Mouse (Mus musculus): ENCODE data around the gene Neb. TPM values are rescaled to one million over a fixed set of nuclear protein-coding genes. Genes with fewer than 3 reads are reported as not detected.

Neb gene
- polyA plus RNA-seq, 1 experiment from 2014 or later, result 2.0 TPM

- Histone ChIP-seq H3K4me1 (peaks cover 20% of the 10 kb centered on the region), H3K4me3 (no peak overlapping the region), H3K9me3 (no peaks in the 10 kb centered on the region), H3K27me3 (replicated peaks) (no peaks in the 10 kb centered on the region), H3K9ac (no peak overlapping the region), H3K36me3 (no peaks in the 10 kb centered on the region), H3K27ac (replicated peaks) (no peak overlapping the region), H3K4me2 (no peak overlapping the region)
- WGBS, result 79% methylated on average over 6 of the region's 6 CpGs
- ATAC-seq (ENCODE audit: extremely low read depth, insufficient number of reproducible peaks, low FRiP score, low TSS enrichment), result no peak
These were observed 3.6 kb downstream of the Neb start for GRCm38 (mm10) chr2:52374706-52375105.

- Histone ChIP-seq H3K27ac (replicated peaks) (no peak overlapping the region), H3K9ac (no peak overlapping the region), H3K4me2 (no peak overlapping the region), H3K4me1 (peaks cover 20% of the 10 kb centered on the region), H3K4me3 (no peak overlapping the region), H3K27me3 (replicated peaks) (no peaks in the 10 kb centered on the region), H3K9me3 (no peaks in the 10 kb centered on the region), H3K36me3 (no peaks in the 10 kb centered on the region)
- no peak for ATAC-seq (ENCODE audit: extremely low read depth, insufficient number of reproducible peaks, low FRiP score, low TSS enrichment)
- WGBS, result 63% methylated on average over 6 of the region's 6 CpGs
These were observed 5.8 kb downstream of the Neb start for GRCm38 (mm10) chr2:52372480-52372879.

DNA sequence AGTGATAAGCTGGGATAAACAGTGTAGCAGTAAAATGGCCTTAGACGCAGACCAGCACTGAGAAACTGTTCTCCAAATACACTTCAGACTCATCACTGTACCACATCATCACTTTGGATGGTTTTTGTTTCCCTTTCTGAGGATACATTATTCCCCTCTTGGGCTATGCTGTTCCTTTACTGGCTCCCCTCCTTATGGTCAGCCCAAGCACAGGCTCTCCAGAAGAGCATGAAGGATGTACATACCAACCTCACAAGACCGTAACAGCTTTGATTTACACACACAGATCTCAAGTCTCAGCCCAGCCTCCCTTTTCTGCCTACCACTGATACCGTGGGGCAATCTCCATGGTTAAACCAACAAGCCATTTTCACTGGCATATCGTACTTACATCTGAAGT lies 6.2 kb downstream of the Neb start:
- ATAC-seq (ENCODE audit: extremely low read depth, insufficient number of reproducible peaks, low FRiP score, low TSS enrichment), result no peak
- no peak overlapping the region for H3K27ac ChIP-seq (replicated peaks)
- peaks cover 24% of the 10 kb centered on the region for H3K4me1 ChIP-seq
- H3K36me3 ChIP-seq, result no peaks in the 10 kb centered on the region
- H3K4me3 ChIP-seq, result no peak overlapping the region
- H3K4me2 ChIP-seq, result no peak overlapping the region
- no peaks in the 10 kb centered on the region for H3K27me3 ChIP-seq (replicated peaks)
- no peak overlapping the region for H3K9ac ChIP-seq
- WGBS, result 81% methylated on average over 4 of the region's 4 CpGs
- H3K9me3 ChIP-seq, result no peaks in the 10 kb centered on the region

DNA sequence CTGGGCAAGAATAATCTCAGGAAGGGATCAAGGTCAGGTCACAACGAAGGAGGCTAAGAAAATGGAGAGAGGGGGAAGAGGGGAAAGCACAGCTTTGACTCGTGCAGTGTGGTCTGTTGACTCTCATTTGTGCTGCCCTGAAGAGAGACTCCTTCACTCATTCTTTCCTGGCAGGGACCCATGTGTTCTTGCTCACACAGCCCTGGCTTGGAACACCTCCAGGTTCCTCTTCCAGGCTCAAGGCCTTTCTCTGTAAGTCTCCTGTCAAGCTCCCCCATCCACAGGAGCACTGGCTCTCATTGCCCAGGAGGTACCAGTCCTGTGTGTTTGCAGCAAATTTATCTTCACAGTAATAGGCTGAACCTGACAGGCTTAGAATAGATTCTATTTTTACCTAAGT lies 7.2 kb downstream of the Neb start:
- H3K4me1 ChIP-seq, result peaks cover 33% of the 10 kb centered on the region
- H3K4me2 ChIP-seq, result no peak overlapping the region
- no peaks in the 10 kb centered on the region for H3K27me3 ChIP-seq (replicated peaks)
- no peaks in the 10 kb centered on the region for H3K36me3 ChIP-seq
- no peak overlapping the region for H3K4me3 ChIP-seq
- peak overlapping the region; percentile 67 for H3K27ac ChIP-seq (replicated peaks)
- no peaks in the 10 kb centered on the region for H3K9me3 ChIP-seq
- WGBS, result 18% methylated on average over 2 of the region's 2 CpGs
- no peak overlapping the region for H3K9ac ChIP-seq
- ATAC-seq (ENCODE audit: extremely low read depth, insufficient number of reproducible peaks, low FRiP score, low TSS enrichment), result no peak

DNA sequence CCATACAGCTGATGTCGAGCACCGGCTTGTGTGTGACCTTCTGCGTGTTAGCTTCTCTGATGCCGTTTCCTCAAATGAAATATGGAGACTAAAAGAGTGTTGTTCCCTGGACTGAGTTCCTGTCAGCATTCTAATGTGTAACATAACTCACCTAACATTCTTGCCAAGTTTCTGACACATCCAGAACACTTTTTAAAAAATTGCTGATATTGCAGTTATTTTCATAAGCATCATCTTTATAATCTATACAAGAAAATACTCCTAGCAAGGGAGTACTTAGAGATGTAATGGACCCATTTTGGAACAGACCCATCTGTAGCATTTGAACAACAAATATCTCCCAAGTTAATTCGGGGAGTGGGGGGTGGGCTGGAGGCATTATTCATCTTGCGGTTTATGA lies 8.7 kb downstream of the Neb start:
- H3K27ac ChIP-seq (replicated peaks), result no peak overlapping the region
- H3K4me2 ChIP-seq, result no peak overlapping the region
- no peak overlapping the region for H3K4me3 ChIP-seq
- no peak for ATAC-seq (ENCODE audit: extremely low read depth, insufficient number of reproducible peaks, low FRiP score, low TSS enrichment)
- H3K27me3 ChIP-seq (replicated peaks), result no peaks in the 10 kb centered on the region
- H3K36me3 ChIP-seq, result no peaks in the 10 kb centered on the region
- WGBS, result 88% methylated on average over 6 of the region's 6 CpGs
- peaks cover 36% of the 10 kb centered on the region for H3K4me1 ChIP-seq
- H3K9ac ChIP-seq, result no peak overlapping the region
- no peaks in the 10 kb centered on the region for H3K9me3 ChIP-seq

DNA sequence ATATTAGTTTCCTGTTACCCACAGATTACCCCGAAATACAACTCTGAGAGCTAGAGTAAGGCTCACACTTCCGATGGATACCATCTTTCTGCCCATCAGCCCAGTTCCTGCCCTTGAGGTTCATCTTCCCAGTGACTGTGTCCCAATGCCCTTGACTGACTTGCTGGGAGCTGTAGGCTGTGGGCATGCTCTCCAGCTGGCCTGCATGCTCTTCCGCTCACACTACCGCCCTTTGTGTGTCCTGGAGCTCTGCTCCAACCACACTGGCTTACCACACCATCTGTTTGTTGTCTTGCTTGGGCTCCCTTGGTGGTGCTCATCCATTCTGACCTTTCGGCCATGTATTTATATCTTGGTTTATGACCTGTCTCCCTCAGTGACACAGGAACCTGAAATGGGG lies 10.6 kb downstream of the Neb start:
- Histone ChIP-seq H3K9ac (peak overlapping the region; percentile 53; the same call in 1 of the 2 replicates), H3K4me3 (no peak overlapping the region), H3K4me1 (peaks cover 36% of the 10 kb centered on the region), H3K27me3 (replicated peaks) (no peaks in the 10 kb centered on the region), H3K9me3 (no peaks in the 10 kb centered on the region), H3K27ac (replicated peaks) (0 out of 2 replicates have a peak overlapping the region, but pooled peaks have one; percentile 12), H3K36me3 (no peaks in the 10 kb centered on the region), H3K4me2 (peak overlapping the region; percentile 60)
- 76% methylated on average over 5 of the region's 5 CpGs for WGBS
- no peak for ATAC-seq (ENCODE audit: extremely low read depth, insufficient number of reproducible peaks, low FRiP score, low TSS enrichment)

DNA sequence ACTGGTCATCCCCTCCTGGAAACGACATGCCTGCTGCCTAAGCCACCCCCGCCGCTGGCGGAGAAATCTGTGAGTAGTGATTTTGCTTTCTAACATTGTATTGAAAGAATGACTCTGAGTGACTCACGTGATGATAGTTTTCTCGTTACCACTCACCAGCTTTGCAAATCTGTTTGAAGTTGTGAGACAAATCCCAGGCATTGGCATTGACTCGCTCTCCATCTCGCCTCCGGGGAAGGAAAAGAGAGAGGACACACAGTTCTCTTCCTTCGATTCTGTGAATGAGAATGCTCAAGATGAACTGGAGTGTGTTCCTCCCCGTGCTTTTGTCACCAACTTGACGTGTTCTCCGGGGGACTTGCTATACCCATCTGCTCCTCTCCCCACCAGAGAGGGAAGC lies 11.0 kb downstream of the Neb start:
- H3K4me2 ChIP-seq, result peak overlapping the region; percentile 60
- peak overlapping the region; percentile 22; the same call in 1 of the 2 replicates for H3K4me3 ChIP-seq
- peaks cover 34% of the 10 kb centered on the region for H3K4me1 ChIP-seq
- no peaks in the 10 kb centered on the region for H3K36me3 ChIP-seq
- WGBS, result 30% methylated on average over 13 of the region's 13 CpGs
- H3K27ac ChIP-seq (replicated peaks), result 0 out of 2 replicates have a peak overlapping the region, but pooled peaks have one; percentile 12
- peak overlapping the region; percentile 53 for H3K9ac ChIP-seq
- no peaks in the 10 kb centered on the region for H3K27me3 ChIP-seq (replicated peaks)
- no peaks in the 10 kb centered on the region for H3K9me3 ChIP-seq
- ATAC-seq (ENCODE audit: extremely low read depth, insufficient number of reproducible peaks, low FRiP score, low TSS enrichment), result no peak

DNA sequence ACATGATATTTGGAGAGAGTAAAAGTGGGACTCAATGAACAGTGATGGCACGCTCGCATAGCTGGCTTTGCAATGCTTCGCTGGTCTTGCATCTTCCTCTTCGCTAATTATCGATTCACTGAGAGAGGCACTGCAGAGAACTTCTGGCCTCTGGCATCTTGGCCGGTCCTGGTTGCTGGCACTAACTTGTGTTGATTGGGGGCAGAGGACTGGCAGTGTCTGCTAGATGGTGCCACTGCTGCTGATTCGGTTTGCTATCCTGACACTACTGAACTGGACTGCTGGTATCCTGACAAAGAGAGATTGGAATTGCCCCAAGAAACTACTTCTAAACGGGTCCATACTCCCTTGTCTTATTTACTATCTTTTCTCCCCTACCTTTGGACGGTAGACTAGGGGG lies 17.2 kb downstream of the Neb start:
- Histone ChIP-seq H3K9ac (no peak overlapping the region), H3K4me3 (no peak overlapping the region), H3K36me3 (no peaks in the 10 kb centered on the region), H3K9me3 (no peaks in the 10 kb centered on the region), H3K27me3 (replicated peaks) (no peaks in the 10 kb centered on the region), H3K4me1 (peaks cover 14% of the 10 kb centered on the region; the same call in 1 of the 2 replicates), H3K27ac (replicated peaks) (no peak overlapping the region), H3K4me2 (no peak overlapping the region)
- WGBS, result 79% methylated on average over 9 of the region's 9 CpGs
- ATAC-seq (ENCODE audit: extremely low read depth, insufficient number of reproducible peaks, low FRiP score, low TSS enrichment), result no peak

DNA sequence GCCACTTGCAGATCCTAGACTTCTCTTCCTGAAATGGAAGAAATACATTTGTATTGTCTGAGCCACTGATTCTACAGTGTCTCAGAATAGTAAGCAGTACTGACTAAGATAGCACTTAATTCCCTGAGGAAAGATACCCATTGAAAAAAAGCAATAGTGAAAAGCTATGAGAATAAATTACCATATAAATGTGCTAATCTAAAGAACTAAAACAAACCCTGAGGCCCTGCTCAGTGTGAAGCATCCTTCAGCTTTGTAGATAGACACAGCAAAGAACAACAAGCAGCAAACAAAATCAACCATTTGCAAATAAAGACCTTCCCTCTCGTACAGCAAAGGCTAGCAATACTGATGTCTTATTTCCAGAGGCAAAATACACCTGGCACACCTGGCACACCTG lies 18.6 kb downstream of the Neb start:
- no peaks in the 10 kb centered on the region for H3K9me3 ChIP-seq
- H3K36me3 ChIP-seq, result no peaks in the 10 kb centered on the region
- no peak overlapping the region for H3K27ac ChIP-seq (replicated peaks)
- no peak for ATAC-seq (ENCODE audit: extremely low read depth, insufficient number of reproducible peaks, low FRiP score, low TSS enrichment)
- H3K4me1 ChIP-seq, result peaks cover 12% of the 10 kb centered on the region; the same call in 1 of the 2 replicates
- H3K4me2 ChIP-seq, result no peak overlapping the region
- no peaks in the 10 kb centered on the region for H3K27me3 ChIP-seq (replicated peaks)
- no peak overlapping the region for H3K9ac ChIP-seq
- 89% methylated on average over 1 of the region's 1 CpGs for WGBS
- no peak overlapping the region for H3K4me3 ChIP-seq

- Histone ChIP-seq H3K4me3 (no peak overlapping the region), H3K4me1 (peaks cover 12% of the 10 kb centered on the region; the same call in 1 of the 2 replicates), H3K36me3 (no peaks in the 10 kb centered on the region), H3K27ac (replicated peaks) (0 out of 2 replicates have a peak overlapping the region, but pooled peaks have one; percentile 38), H3K9me3 (no peaks in the 10 kb centered on the region), H3K4me2 (no peak overlapping the region), H3K9ac (no peak overlapping the region), H3K27me3 (replicated peaks) (no peaks in the 10 kb centered on the region)
- ATAC-seq (ENCODE audit: extremely low read depth, insufficient number of reproducible peaks, low FRiP score, low TSS enrichment), result no peak
- 56% methylated on average over 5 of the region's 5 CpGs for WGBS
These were observed 20.1 kb downstream of the Neb start for GRCm38 (mm10) chr2:52358156-52358555.

DNA sequence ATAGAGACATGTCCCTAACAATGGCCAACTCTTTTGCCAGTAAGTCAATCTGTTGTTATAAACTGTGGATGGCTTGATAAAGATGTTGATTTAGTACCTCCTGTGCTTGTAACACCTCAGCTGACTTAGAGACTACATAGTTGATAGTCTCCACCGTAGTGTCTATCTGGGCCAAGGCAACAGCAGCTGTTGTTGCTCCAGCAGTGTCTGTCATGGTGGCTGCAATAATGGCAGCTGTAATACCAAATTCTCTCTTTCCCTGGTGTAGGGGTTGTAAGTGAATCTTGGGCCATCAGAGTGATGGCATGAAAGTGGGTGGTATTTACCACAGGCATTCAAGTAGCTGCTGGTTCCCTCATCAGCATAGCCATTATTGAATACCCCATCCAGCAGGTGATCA lies 27.2 kb downstream of the Neb start:
- H3K4me1 ChIP-seq, result peaks cover 2% of the 10 kb centered on the region; the same call in 1 of the 2 replicates
- H3K9ac ChIP-seq, result no peak overlapping the region
- WGBS, result 78% methylated on average over 1 of the region's 1 CpGs
- H3K27ac ChIP-seq (replicated peaks), result no peak overlapping the region
- no peak overlapping the region for H3K4me3 ChIP-seq
- no peak overlapping the region for H3K4me2 ChIP-seq
- no peaks in the 10 kb centered on the region for H3K27me3 ChIP-seq (replicated peaks)
- 0 out of 2 replicates have a peak, but pooled peaks cover 2% of the 10 kb centered on the region for H3K9me3 ChIP-seq
- H3K36me3 ChIP-seq, result no peaks in the 10 kb centered on the region
- no peak for ATAC-seq (ENCODE audit: extremely low read depth, insufficient number of reproducible peaks, low FRiP score, low TSS enrichment)

GRCm38 (mm10) chr2:52340990-52341389 lies 37.3 kb downstream of the Neb start:
- H3K4me3 ChIP-seq, result no peak overlapping the region
- WGBS, result 74% methylated on average over 7 of the region's 7 CpGs
- H3K9me3 ChIP-seq, result no peaks in the 10 kb centered on the region
- no peak for ATAC-seq (ENCODE audit: extremely low read depth, insufficient number of reproducible peaks, low FRiP score, low TSS enrichment)
- no peak overlapping the region for H3K27ac ChIP-seq (replicated peaks)
- no peak overlapping the region for H3K9ac ChIP-seq
- H3K4me1 ChIP-seq, result no peaks in the 10 kb centered on the region
- no peaks in the 10 kb centered on the region for H3K36me3 ChIP-seq
- no peaks in the 10 kb centered on the region for H3K27me3 ChIP-seq (replicated peaks)
- no peak overlapping the region for H3K4me2 ChIP-seq
